Mouse (Mus musculus): ENCODE results near the gene Napa.
A peak's percentile ranks its signal among the peaks of the same experiment; 100 is the strongest.

Napa gene

DNA sequence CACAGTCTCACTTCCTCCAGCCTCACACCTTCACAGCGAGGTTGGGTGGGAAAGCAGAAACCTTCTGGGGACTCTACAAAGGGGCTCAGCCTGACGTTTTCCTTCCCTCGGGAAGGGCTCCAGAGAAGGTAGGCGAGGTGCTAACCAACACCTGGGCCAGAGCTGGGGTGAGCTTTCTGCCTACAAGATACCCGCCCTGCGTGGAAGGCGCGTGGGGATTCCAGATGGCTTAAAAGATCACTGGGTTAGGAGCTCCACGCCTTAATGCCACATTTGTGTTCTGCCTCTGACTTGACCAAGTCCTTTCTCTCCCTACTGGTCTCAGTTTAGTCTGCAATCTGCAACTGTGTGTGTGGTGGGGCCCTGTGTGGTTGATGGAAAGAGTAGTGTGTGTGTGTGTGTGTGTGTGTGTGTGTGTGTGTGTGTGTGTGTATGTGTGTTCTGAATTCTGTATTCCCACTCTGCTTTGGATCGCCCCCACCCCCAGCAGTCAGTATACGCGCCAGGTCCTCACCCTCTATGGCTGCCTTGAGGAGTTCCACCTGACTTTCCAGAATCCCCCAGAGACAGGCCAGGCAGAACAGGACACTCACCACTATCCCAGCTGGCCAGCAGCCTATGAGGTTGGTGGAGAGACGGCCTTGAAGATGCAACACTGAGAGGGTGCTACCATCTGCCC lies 32.8 kb downstream of the Napa start:
- DNase-seq (ENCODE audit: extremely low read depth, low read depth): no peak

DNA sequence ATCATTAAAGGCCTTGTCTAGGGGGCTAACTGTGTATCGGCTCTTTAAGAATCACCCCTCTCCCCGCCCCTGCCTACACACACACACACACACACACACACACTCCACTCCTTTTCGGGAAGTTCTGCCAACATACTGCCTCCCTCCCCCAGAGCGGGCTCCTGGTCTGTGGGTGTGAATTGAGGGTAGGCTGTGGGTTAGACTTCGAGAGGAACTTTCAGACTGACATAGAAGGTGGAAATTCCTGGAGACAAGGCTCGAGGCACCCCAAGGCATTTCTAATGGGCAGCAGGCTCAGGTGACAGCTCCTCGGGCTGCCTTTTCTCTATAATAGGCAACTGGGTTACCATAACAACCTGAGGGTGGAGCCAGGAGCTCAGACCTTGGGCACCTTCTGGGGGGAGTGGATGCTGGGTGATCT lies 33.9 kb downstream of the Napa start:
- no peak for DNase-seq (ENCODE audit: extremely low read depth, low read depth)

DNA sequence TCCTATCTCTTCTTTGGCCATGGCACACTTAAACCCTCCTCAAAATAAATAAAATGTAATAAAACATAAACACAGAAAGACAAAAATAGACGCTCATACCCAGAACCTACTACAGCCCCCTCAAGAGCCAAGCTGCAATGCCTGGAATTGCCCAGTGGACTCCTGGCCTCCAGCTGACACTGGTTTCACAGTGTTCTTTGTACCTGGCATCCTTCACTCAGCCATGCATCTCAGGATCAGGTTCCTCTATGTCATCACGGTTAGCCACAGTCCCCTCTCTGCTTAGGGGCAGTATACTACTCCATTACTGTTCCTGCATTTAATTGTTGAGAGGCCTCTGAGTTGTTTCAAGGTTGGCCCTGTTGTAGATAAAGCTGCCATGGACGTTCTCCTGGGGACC lies 34.7 kb downstream of the Napa start:
- DNase-seq (ENCODE audit: extremely low read depth, low read depth): no peak

DNA sequence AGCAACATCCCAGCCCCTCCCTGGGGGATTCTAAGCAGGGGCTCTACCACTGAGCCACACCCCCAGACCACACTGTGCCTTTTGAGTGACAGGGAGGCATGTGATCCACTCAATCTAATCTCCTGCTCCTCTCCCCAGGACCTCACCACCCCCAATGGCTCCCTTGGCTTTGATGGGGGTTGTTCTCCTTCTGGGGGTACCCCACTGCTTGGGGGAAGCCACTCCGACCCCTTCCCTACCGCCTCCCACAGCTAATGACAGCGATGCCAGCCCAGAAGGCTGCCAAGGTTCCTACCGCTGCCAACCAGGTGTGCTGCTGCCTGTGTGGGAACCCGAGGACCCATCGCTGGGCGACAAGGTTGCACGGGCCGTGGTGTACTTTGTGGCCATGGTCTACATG lies 35.4 kb downstream of the Napa start:
- DNase-seq (ENCODE audit: extremely low read depth, low read depth): no peak

DNA sequence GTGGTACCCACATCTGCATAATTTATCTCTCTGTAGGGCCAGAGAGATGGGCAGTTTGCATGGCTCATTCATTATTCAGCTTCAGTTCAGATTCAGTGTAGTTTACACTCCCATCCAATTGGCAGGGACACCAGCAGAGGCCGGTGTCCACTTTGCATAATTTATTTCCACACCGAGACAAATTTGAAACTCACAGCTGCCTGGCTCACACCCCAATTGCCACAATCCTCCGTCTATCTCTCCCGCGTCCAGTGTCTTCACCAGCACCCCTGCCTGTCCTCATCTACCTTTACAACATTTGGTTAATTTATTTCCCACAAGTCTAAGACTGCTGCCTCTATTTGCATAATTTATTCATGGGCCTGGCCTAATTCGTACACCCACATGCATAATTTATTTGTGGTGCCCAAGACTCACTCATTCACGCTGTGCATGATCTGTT lies 36.7 kb downstream of the Napa start:
- no peak for DNase-seq (ENCODE audit: extremely low read depth, low read depth)

DNA sequence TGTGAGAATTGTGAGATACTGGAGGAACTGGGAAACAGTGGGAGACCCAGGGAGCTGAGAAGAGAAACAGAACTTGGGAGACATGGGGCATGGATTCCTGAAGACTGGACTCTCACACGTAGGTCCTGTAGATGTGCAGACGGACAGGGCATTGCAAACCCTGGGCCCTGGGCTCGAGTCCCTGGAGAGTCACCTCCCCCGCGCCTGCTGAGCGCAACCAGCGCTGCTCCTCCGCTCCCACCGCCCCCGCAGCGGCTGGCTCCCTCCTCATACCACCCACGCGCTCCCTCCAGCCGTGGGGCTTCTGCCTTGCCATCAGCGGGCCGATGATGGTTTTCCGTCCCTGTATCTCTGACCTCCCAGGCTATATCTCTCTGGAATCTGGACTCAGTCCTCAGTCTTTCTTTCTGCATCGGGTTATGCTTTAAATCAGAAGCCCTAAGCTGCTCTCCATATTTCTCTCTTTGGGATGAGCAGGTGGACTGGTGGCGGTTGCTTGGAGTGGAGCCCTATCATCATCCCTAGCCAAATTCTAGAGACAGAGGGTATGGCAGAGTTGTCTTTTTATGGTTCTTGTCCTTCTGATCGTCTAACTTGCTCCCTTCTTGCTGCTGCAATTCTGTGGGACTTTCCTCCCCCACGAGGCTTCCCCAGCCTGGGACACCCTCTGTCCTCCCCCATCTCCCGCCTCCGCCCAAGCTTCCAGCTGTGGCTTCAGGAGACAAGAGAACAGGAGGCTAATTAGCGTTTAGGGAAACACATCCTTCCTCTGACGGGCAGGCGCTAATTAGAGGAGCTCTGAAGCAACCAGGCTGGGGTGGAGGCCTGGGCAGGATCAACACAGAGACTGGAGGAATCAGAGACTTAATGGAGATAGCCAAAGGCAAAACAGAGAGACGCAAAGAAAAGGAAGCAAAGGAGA lies 48.5 kb downstream of the Napa start:
- DNase-seq (ENCODE audit: extremely low read depth, low read depth): no peak

DNA sequence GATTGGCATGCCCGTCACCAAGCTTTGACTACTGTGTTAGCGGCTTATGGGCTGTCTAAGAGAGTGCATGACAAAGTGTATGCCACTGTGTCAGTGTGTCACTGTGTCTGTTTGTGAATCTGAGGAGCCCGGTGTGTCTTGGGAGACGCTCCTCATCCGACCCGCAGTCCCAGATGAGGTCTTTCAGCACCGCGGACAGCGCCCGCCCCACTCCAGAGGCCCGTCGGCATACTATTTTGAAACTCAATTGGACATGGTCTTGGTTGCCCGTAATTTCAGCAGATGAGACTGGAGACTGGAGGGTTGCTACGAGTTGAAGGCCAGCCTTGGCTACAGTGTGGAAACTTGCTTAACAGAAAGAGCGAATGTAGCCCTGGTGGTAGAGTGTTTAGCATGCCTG lies 49.4 kb downstream of the Napa start:
- no peak for DNase-seq (ENCODE audit: extremely low read depth, low read depth)

DNA sequence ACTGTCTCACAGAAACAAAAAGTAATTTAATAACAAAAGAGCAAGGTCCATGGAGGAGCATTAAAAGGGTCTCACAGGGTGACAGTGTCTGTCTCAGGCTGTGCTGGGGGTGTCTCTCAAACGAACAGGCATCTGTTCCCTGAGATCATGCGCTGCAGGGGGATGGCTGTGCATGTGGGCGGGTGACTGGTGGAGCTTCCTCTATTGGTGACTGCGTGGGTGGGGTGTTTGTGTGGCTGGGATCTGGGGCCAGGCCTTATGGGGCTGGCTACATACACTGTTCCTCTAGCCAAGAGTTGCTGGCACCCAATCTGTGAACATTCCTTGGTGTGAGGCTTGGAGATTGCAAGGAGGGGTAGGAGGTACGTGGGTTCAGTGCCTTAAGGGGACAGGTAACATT lies 51.0 kb downstream of the Napa start:
- no peak for DNase-seq (ENCODE audit: extremely low read depth, low read depth)

DNA sequence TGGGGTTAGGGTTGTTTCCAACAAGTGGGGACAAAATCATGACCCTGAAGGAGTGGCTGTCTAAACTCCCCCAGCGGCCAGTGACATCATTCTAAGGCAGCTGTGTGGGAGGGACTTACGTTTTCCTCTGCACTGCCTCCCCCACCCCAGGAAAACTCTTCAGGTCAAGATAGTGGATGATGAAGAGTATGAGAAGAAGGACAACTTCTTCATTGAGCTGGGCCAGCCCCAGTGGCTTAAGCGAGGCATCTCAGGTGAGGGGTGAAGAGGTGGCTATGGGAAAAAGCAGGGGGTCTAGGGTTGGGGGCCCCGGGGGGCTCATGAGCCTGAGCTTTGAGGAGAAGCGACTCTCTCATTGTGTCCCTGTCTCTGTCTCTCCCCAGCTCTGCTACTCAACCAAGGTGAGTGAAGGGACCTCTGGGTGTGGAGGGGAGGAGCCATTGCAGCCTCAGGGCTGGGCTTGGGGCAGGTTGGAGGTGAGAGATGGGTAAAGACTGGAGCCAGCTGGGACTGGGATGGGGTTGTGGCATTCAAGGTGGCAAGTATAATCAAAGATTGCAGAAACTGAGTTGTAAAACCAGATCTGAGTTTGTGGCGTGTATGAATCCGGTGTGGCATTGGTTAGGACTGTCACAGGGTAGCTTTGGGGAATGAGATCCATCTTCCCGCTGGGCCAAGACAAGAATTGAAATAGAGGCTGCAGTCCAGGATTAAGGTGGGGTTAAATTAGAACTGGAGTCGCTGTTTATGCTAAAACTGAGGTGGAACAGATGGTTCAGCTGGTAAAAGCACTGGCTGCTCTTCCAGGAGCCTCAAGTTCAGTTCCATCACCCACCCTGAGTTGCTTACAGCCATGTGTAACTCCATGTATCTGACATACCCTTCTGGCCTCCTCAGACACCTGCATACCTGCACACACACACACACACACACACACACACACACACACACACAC lies 52.2 kb downstream of the Napa start:
- DNase-seq (ENCODE audit: extremely low read depth, low read depth): no peak

DNA sequence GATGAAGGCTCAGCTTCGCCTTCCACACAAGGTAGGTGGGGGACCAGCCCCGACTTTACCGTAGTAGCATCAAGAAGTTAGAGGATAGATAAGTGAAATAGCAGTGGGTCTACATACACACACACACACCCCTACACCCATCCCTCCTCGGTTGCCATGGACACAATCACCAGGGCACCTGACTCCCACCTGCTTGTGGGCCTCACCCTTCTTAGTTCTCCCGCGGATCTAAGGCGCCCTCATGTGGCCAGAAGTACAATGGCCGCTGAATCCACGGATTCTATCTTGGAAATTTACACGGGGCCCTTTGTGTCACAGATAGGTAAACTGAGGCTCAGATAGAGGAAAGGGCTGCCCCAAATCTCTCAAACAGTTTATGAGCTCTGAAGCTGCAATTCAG lies 55.3 kb downstream of the Napa start:
- no peak for DNase-seq (ENCODE audit: extremely low read depth, low read depth)

DNA sequence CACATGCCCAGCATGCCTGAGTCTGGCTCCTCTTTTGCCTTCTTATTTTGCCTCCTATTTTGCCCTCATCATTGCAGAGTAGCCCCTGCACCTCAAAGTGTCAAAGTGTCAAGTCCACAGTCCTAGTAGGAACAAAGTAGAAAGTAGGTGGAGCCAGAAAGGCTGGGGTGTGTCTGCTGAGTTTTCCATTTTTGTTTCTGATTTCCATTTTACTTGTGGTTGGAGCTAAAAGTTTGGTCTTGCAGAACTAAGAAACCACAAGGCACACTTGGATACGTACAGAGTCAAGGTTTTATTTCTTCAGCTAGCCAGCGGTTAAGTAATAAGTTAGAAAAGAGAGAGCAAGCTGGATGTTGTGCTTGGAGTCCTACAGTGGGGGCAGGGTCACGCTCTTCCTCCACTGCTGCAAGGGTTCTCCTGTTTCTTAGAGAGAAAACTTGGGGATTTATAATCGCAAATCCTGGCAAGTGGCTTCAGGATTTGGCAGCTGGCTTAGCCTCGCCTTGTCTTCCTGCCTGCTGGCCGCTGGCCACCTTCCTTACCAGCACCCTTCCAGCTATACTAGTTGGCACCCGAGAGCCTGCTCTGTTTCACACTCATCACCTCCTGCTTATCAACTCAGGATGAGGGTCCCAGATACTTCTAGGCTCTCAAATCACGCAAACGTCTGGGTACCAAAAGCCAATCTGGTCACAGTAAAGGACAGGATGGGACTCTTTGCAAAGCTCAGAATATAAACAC lies 57.0 kb downstream of the Napa start:
- DNase-seq (ENCODE audit: extremely low read depth, low read depth): no peak

DNA sequence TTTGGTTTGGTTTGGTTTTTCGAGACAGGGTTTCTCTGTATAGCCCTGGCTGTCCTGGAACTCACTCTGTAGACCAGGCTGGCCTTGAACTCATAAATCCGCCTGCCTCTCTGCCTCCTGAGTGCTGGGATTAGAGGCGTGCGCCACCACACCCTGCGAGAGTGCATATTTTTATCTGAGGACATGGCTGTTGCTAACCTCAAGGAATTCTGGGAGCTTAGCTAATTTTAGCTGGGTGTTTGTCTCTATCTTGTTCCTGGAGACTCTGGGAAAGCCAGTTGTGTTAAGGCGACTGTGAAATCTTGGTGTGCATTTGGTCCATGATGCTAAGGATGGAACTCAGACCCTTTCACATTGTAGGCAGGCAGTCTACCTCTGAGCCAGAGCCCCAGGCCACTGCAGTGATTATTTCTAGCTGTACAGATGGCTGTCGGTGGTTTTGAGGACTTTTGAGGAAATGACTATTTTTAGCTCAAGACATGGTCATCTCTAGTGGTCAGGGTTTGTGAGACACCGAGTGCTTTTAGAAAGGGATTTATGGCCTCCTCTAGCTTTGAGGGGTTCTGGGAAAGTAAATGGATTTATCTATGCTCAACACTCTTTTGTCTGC lies 58.0 kb downstream of the Napa start:
- DNase-seq (ENCODE audit: extremely low read depth, low read depth): no peak

DNA sequence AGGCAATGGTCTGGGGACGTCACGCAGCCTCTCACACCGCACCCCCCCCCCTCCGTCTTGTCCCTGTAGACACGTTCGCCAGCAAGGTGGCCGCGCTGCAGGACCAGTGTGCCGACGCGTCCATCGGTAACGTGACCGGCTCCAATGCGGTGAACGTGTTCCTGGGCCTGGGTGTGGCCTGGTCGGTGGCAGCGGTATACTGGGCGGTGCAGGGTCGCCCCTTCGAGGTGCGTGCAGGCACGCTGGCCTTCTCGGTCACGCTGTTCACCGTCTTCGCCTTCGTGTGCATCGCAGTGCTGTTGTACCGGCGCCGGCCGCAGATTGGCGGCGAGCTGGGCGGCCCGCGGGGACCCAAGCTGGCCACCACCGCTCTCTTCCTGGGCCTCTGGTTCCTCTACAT lies 60.5 kb downstream of the Napa start:
- DNase-seq (ENCODE audit: extremely low read depth, low read depth): no peak

DNA sequence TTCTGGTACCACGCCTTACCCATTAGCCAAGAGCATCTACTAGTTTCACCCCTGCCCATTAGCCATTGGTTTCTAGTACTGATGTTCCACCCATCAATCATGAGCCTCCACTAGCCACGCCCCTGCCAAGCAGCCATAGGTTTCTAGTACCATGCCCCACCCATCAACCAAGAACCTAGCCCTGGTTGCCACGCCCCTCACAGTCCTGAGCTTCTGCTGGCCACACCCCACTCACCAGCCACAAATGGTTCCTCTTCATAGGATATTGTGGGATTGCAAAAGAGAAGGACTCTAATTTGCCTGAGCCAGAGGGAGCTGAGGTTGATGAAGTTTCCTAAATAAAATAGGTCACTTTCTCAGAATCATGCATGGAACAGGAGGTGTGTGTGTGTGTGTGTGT lies 62.4 kb downstream of the Napa start:
- peak; percentile 56 for DNase-seq (ENCODE audit: extremely low read depth, low read depth)

DNA sequence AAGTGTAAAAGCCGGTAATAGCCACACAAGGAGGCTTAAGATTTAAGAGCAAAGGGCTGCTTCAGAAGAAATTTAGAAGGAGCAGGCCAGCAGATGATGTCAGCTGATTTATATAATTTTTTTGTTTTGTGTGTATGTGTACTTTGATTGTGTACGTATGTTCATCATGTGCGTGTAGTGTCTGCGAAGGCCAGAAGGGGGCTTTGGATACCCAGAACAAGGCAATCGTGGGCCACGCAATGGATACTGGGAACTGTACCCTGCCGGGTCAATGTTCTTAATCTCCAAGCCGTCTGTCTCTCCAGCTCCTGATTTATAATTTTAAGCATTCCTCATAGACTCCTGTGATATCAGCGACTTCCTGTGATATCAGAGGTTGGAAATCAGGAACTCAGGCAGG lies 63.0 kb downstream of the Napa start:
- DNase-seq (ENCODE audit: extremely low read depth, low read depth): no peak

DNA sequence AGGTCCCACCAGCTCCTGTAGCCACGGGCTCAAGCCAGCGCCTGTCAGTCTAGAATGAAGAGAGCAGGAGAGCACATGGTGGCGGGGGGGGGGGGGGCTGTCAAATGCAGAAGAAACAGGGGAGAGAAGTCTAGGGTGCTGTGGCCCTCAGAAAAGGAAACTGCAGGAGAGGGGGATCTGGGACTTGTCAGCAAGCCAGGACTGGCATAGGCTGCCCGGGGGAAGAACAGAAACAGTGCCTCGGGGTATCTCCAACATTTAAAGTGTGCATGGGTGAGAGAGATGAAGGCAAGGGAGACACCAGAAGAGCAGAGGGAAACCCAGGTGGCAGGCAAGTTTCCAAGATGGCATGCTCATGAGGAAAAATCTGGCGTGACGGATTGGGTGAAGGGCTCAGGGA lies 63.8 kb downstream of the Napa start:
- no peak for DNase-seq (ENCODE audit: extremely low read depth, low read depth)

Data from MEL-GATA-1-ER (cell line).